In genomic region chr1:93588346-93588745, GRCm38 (mm10) we compare ENCODE assay signal across 25 mouse cellular contexts.
A peak's percentile ranks its signal among the peaks of the same experiment; 100 is the strongest.
DNase-seq lines count a peak whose midpoint lies in the region; ATAC-seq and TF ChIP-seq lines count a peak whose summit lies in the region.
"Had no signal": no experiment of that assay in that cellular context is flagged by ENCODE, and none has a peak within 500 bp of the region (broad histone marks: within the 10 kb centered on the region; RNA-seq: fewer than 3 reads in every experiment).

No protein-coding gene starts in this region.

- H3K9ac ChIP-seq in kidney, embryonic 16.5 days (replicated peaks; ENCODE audit: low read length), result no peak overlapping the region
- H3K9ac ChIP-seq in forebrain, postnatal 0 days, result no peak overlapping the region
- H3K9ac ChIP-seq: embryonic facial prominence, embryonic 13.5 days; forebrain, embryonic 12.5 days; forebrain, embryonic 15.5 days; hindbrain, embryonic 12.5 days; hindbrain, embryonic 15.5 days had no signal

- H3K27me3 ChIP-seq in kidney, embryonic 16.5 days (ENCODE audit: insufficient read depth, low read length), result no peaks in the 10 kb centered on the region
- H3K27me3 ChIP-seq in thymus, adult 2 months (ENCODE audit: control insufficient read depth, insufficient read depth, low read length), result no peaks in the 10 kb centered on the region
- no peaks in the 10 kb centered on the region for H3K27me3 ChIP-seq in forebrain, postnatal 0 days (ENCODE audit: insufficient read depth, low read length)
- H3K27me3 ChIP-seq: embryonic facial prominence, embryonic 13.5 days; forebrain, embryonic 12.5 days; forebrain, embryonic 15.5 days; hindbrain, embryonic 12.5 days; hindbrain, embryonic 15.5 days had no signal

- H3K4me2 ChIP-seq in kidney, embryonic 16.5 days (replicated peaks; ENCODE audit: low read depth, low read length), result no peak overlapping the region
- H3K4me2 ChIP-seq in forebrain, postnatal 0 days (ENCODE audit: low read depth), result no peak overlapping the region
- H3K4me2 ChIP-seq: embryonic facial prominence, embryonic 13.5 days; forebrain, embryonic 12.5 days; forebrain, embryonic 15.5 days; hindbrain, embryonic 12.5 days; hindbrain, embryonic 15.5 days had no signal

- no peak for ATAC-seq in kidney, embryonic 16.5 days (ENCODE audit: low FRiP score, low TSS enrichment)
- no peak for ATAC-seq in forebrain, postnatal 0 days
- ATAC-seq: CD4-positive, CD25-positive, alpha-beta regulatory T cell, adult 4 months; forebrain, embryonic 15.5 days had no signal

- H3K4me3 ChIP-seq in kidney, embryonic 16.5 days (ENCODE audit: low read length), result no peak overlapping the region
- H3K4me3 ChIP-seq in thymus, adult 2 months (ENCODE audit: control insufficient read depth, insufficient read depth, low read length), result no peak overlapping the region
- no peak overlapping the region for H3K4me3 ChIP-seq in forebrain, postnatal 0 days (ENCODE audit: low read depth, low read length)
- H3K4me3 ChIP-seq: embryonic facial prominence, embryonic 10.5 days; embryonic facial prominence, embryonic 13.5 days; erythroblast, embryonic 14.5 days; forebrain, embryonic 12.5 days; forebrain, embryonic 15.5 days; heart, adult 2 months; heart, embryonic 10.5 days; hindbrain, embryonic 12.5 days; hindbrain, embryonic 15.5 days had no signal

- no peak for TF ChIP-seq CTCF in thymus, adult 2 months (IDR thresholded peaks at IDR 0.05; ENCODE audit: borderline replicate concordance, control insufficient read depth, extremely low read depth, insufficient read depth, low read length, poor library complexity)
- TF ChIP-seq CTCF in forebrain, postnatal 0 days (IDR thresholded peaks at IDR 0.05; ENCODE audit: low read depth), result no peak

- no peaks in the 10 kb centered on the region for H3K4me1 ChIP-seq in kidney, embryonic 16.5 days (ENCODE audit: insufficient read depth, low read length)
- H3K4me1 ChIP-seq in thymus, adult 2 months (replicated peaks; ENCODE audit: control insufficient read depth, insufficient read depth, low read length), result no peaks in the 10 kb centered on the region
- H3K4me1 ChIP-seq in forebrain, postnatal 0 days (ENCODE audit: insufficient read depth), result no peaks in the 10 kb centered on the region
- H3K4me1 ChIP-seq: embryonic facial prominence, embryonic 10.5 days; embryonic facial prominence, embryonic 13.5 days; forebrain, embryonic 12.5 days; forebrain, embryonic 15.5 days; heart, embryonic 10.5 days; hindbrain, embryonic 12.5 days; hindbrain, embryonic 15.5 days had no signal

- H3K9me3 ChIP-seq in kidney, embryonic 16.5 days (ENCODE audit: low read length), result peaks cover 3% of the 10 kb centered on the region
- no peaks in the 10 kb centered on the region for H3K9me3 ChIP-seq in forebrain, postnatal 0 days (ENCODE audit: low read length)
- H3K9me3 ChIP-seq: embryonic facial prominence, embryonic 13.5 days; forebrain, embryonic 12.5 days; forebrain, embryonic 15.5 days; heart, embryonic 10.5 days; hindbrain, embryonic 12.5 days; hindbrain, embryonic 15.5 days had no signal

- H3K36me3 ChIP-seq in kidney, embryonic 16.5 days (ENCODE audit: insufficient read depth, low read length), result peaks cover 6% of the 10 kb centered on the region; the same call in 1 of the 2 replicates
- no peaks in the 10 kb centered on the region for H3K36me3 ChIP-seq in thymus, adult 2 months (ENCODE audit: control insufficient read depth, insufficient read depth, low read length)
- no peaks in the 10 kb centered on the region for H3K36me3 ChIP-seq in forebrain, postnatal 0 days (ENCODE audit: insufficient read depth)
- H3K36me3 ChIP-seq: embryonic facial prominence, embryonic 10.5 days; forebrain, embryonic 12.5 days; forebrain, embryonic 15.5 days; hindbrain, embryonic 12.5 days had no signal

- DNase-seq in kidney, adult 8-10 months, result peak; percentile 11 to 38
- DNase-seq in kidney, adult 18-20 months, result no peak
- peak; percentile 39 for DNase-seq in kidney, postnatal 14 days
- no peak for DNase-seq in thymus, adult 2 months
- DNase-seq in forebrain, postnatal 0 days, result no peak
- DNase-seq: adrenal gland, adult 2 months; adrenal gland, postnatal 25 days; cerebellum, adult 11-12 months; cerebellum, adult 8-10 months; cerebellum, postnatal 10 days; cerebellum, postnatal 36 days; embryo, embryonic 11 days; gastrocnemius, postnatal 10 days; gastrocnemius, postnatal 36 days; heart, adult 2 months had no signal

- WGBS in kidney, embryonic 16.5 days, result 64% methylated on average over 3 of the region's 3 CpGs
- WGBS in thymus, adult 2 months, result 91% methylated on average over 3 of the region's 3 CpGs
- 60% methylated on average over 3 of the region's 3 CpGs for WGBS in forebrain, postnatal 0 days

- no peak for TF ChIP-seq POLR2A in thymus, adult 2 months (IDR thresholded peaks at IDR 0.05; ENCODE audit: control insufficient read depth, extremely low read depth, insufficient read depth, low read length, poor library complexity)

- H3K27ac ChIP-seq in kidney, embryonic 16.5 days (ENCODE audit: low read length), result peak overlapping the region; percentile 71
- H3K27ac ChIP-seq in thymus, adult 2 months (ENCODE audit: control insufficient read depth, insufficient read depth, low read length), result no peak overlapping the region
- H3K27ac ChIP-seq in forebrain, postnatal 0 days (ENCODE audit: low read depth, low read length), result no peak overlapping the region
- H3K27ac ChIP-seq: embryonic facial prominence, embryonic 10.5 days; embryonic facial prominence, embryonic 13.5 days; forebrain, embryonic 12.5 days; forebrain, embryonic 15.5 days; heart, adult 2 months; heart, embryonic 10.5 days; hindbrain, embryonic 12.5 days; hindbrain, embryonic 15.5 days had no signal

Comparison
In these comparisons a context has a peak if more than half of its experiments do, and no peak if none do; other contexts are left out.
1. DNase-seq: peak in kidney, adult 8-10 months (2 of 2) and kidney, postnatal 14 days (single experiment); none in kidney, adult 18-20 months (single experiment), thymus, adult 2 months (single experiment) and forebrain, postnatal 0 days (single experiment).